Mouse (Mus musculus) small intestine, adult 2 months (tissue): ENCODE data around the gene Cbfa2t3.

Source experiments
- CTCF ChIP-seq: fragments of 200-500 bp; IDR thresholded peaks from 2 replicates; pipeline ENCODE4 v1.5.1; 2012; ENCODE audit warnings: low read depth, mild to moderate bottlenecking, control low read depth, inconsistent platforms, low read length, moderate library complexity, mixed read lengths; ENCODE audit not compliant: insufficient replicate concordance, insufficient read length; ENCODE audit errors: extremely low read depth
- POLR2A ChIP-seq: fragments of 200-500 bp; IDR thresholded peaks from 2 replicates; pipeline ENCODE4 v1.6.1; 2012; ENCODE audit warnings: low read depth, mild to moderate bottlenecking, control low read depth, inconsistent platforms, low read length, moderate library complexity

DNA sequence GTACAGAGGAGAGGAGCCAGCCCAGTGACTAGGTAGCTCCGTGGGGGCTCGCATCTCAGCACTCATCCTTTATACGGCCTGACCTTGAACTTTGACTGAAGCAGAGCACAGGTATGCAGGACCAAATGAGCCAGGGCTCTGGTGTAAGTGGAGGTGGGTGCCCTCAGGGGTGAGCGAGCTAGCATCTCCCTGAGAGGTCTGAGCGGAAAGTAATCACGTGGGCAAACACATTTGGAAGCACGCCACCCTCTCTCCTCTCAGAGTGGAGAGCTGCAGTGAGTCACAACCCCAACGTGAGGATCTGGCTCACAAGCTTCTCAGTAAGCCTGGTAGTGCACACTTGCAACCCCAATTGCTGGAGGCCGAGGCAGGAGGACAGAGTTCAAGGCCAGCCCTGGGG is 56.8 kb downstream of the Cbfa2t3 start:
- TF ChIP-seq CTCF (no peak), POLR2A (no peak)
